Mouse (Mus musculus): ENCODE measurements at regions not wholly inside any gene's neighbourhood (a gene's known extent, or its start where the extent isn't known, plus 50 kb on each side); places are given as distances from the start of the nearest gene placed in this dataset.

GRCm38 (mm10) chr6:31283973-31284372 lies 114.6 kb upstream of the Mkln1 start:
- TF ChIP-seq FOSL1 (IDR thresholded peaks at IDR 0.05; ENCODE audit: insufficient read depth, low read length, poor library complexity, severe bottlenecking) (no peak), CEBPB (IDR thresholded peaks at IDR 0.05; ENCODE audit: low read depth) (no peak), USF1 (IDR thresholded peaks at IDR 0.05; ENCODE audit: low read depth) (no peak), MYOG (IDR thresholded peaks at IDR 0.05; ENCODE audit: control insufficient read depth, extremely low read depth, insufficient read length) (no peak), MAX (IDR thresholded peaks at IDR 0.05) (no peak), MYOD1 (IDR thresholded peaks at IDR 0.05; ENCODE audit: control insufficient read depth, insufficient read length, low read depth) (no peak), CTCF (IDR thresholded peaks at IDR 0.05; ENCODE audit: control insufficient read depth, insufficient read depth, insufficient read length) (no peak)
- Histone ChIP-seq H3K4me3 (ENCODE audit: insufficient read depth, poor library complexity, severe bottlenecking) (no peak overlapping the region), H3K79me3 (ENCODE audit: low read depth) (no peaks in the 10 kb centered on the region), H3K27me3 (ENCODE audit: control insufficient read depth, insufficient read depth, insufficient read length) (no peaks in the 10 kb centered on the region), H3K36me3 (ENCODE audit: control insufficient read depth, insufficient read depth) (no peaks in the 10 kb centered on the region), H3K79me2 (ENCODE audit: control insufficient read depth, insufficient read depth) (no peaks in the 10 kb centered on the region), H3ac (ENCODE audit: control insufficient read depth, insufficient read length, low read depth) (no peak overlapping the region)

- TF ChIP-seq CTCF (IDR thresholded peaks at IDR 0.05; ENCODE audit: control insufficient read depth, insufficient read depth, insufficient read length) (no peak), MAX (IDR thresholded peaks at IDR 0.05) (no peak), CEBPB (IDR thresholded peaks at IDR 0.05; ENCODE audit: low read depth) (no peak), FOSL1 (IDR thresholded peaks at IDR 0.05; ENCODE audit: insufficient read depth, low read length, poor library complexity, severe bottlenecking) (no peak), MYOD1 (IDR thresholded peaks at IDR 0.05; ENCODE audit: control insufficient read depth, insufficient read length, low read depth) (no peak), MYOG (IDR thresholded peaks at IDR 0.05; ENCODE audit: control insufficient read depth, extremely low read depth, insufficient read length) (no peak), USF1 (IDR thresholded peaks at IDR 0.05; ENCODE audit: low read depth) (no peak)
- Histone ChIP-seq H3ac (ENCODE audit: control insufficient read depth, insufficient read length, low read depth) (no peak overlapping the region), H3K79me3 (ENCODE audit: low read depth) (no peaks in the 10 kb centered on the region), H3K79me2 (ENCODE audit: control insufficient read depth, insufficient read depth) (no peaks in the 10 kb centered on the region), H3K4me3 (ENCODE audit: insufficient read depth, poor library complexity, severe bottlenecking) (no peak overlapping the region), H3K36me3 (ENCODE audit: control insufficient read depth, insufficient read depth) (no peaks in the 10 kb centered on the region), H3K27me3 (ENCODE audit: control insufficient read depth, insufficient read depth, insufficient read length) (no peaks in the 10 kb centered on the region)
These were observed 114.1 kb upstream of the Mkln1 start for GRCm38 (mm10) chr6:31284390-31284789.

GRCm38 (mm10) chr6:31285064-31285463 lies 113.5 kb upstream of the Mkln1 start:
- no peaks in the 10 kb centered on the region for H3K79me3 ChIP-seq (ENCODE audit: low read depth)
- H3K79me2 ChIP-seq (ENCODE audit: control insufficient read depth, insufficient read depth): no peaks in the 10 kb centered on the region
- TF ChIP-seq CEBPB (IDR thresholded peaks at IDR 0.05; ENCODE audit: low read depth) (no peak), MAX (IDR thresholded peaks at IDR 0.05) (no peak), CTCF (IDR thresholded peaks at IDR 0.05; ENCODE audit: control insufficient read depth, insufficient read depth, insufficient read length) (no peak), MYOD1 (IDR thresholded peaks at IDR 0.05; ENCODE audit: control insufficient read depth, insufficient read length, low read depth) (no peak), FOSL1 (IDR thresholded peaks at IDR 0.05; ENCODE audit: insufficient read depth, low read length, poor library complexity, severe bottlenecking) (no peak), MYOG (IDR thresholded peaks at IDR 0.05; ENCODE audit: control insufficient read depth, extremely low read depth, insufficient read length) (no peak), USF1 (IDR thresholded peaks at IDR 0.05; ENCODE audit: low read depth) (no peak)
- no peak overlapping the region for H3ac ChIP-seq (ENCODE audit: control insufficient read depth, insufficient read length, low read depth)
- no peak overlapping the region for H3K4me3 ChIP-seq (ENCODE audit: insufficient read depth, poor library complexity, severe bottlenecking)
- H3K27me3 ChIP-seq (ENCODE audit: control insufficient read depth, insufficient read depth, insufficient read length): no peaks in the 10 kb centered on the region
- no peaks in the 10 kb centered on the region for H3K36me3 ChIP-seq (ENCODE audit: control insufficient read depth, insufficient read depth)

DNA sequence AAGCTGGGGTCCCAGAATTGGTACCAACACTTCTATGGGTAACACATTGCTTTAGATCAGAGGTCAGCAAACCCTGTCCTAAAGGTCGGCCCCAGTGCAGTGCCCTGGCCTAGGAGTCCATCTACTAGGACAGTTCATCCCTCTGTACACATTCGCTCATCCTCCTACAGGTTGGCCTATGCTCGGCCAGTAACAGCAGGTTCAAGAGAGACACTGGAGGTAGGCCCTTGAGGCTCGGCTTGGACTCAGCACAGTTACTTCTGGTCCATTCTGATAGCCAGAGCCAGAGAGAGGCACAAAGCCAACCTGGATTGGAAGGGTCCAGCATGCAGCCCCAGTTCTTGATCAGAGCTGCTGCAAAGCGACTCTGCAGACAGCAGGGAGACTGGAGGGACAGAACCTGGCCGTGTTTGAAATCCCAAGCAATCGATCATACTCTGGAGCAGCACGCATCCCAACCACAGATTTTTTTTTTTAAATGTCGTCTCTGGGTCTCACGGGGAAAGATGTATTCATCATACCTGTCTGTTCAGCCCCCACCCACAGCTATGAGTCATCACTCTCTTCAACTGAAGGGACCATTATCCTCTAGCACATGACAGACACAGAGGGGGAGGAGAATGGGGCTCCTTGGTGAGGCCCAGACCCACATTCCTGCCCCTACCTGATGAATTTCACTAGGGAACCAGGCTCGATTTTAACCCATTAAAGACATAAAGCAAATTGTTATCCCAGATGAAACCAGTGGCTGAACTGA lies 112.4 kb upstream of the Mkln1 start:
- H3K79me3 ChIP-seq (ENCODE audit: low read depth): no peaks in the 10 kb centered on the region
- H3ac ChIP-seq (ENCODE audit: control insufficient read depth, insufficient read length, low read depth): no peak overlapping the region
- no peaks in the 10 kb centered on the region for H3K79me2 ChIP-seq (ENCODE audit: control insufficient read depth, insufficient read depth)
- no peaks in the 10 kb centered on the region for H3K27me3 ChIP-seq (ENCODE audit: control insufficient read depth, insufficient read depth, insufficient read length)
- no peak overlapping the region for H3K4me3 ChIP-seq (ENCODE audit: insufficient read depth, poor library complexity, severe bottlenecking)
- no peaks in the 10 kb centered on the region for H3K36me3 ChIP-seq (ENCODE audit: control insufficient read depth, insufficient read depth)
- TF ChIP-seq FOSL1 (IDR thresholded peaks at IDR 0.05; ENCODE audit: insufficient read depth, low read length, poor library complexity, severe bottlenecking): no peak

DNA sequence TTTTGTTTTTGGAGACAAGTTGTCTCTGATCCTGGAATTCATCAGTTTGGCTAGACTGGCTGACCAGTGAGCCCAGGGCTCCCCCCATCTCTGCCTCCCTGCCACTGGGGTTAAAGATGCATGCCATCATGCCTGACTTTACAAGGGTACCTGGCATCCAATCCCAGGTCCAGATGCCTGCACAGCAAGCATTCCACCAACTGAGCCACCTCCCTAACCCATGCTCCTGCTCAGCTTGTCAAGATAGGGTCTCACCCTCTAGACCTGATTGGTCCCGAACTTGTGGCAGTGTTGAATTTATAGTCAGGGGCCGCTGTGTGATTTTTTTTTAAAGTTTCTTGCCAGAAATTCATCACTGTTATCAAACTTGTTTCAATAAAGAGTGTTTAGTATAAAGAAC lies 111.4 kb upstream of the Mkln1 start:
- Histone ChIP-seq H3K36me3 (ENCODE audit: control insufficient read depth, insufficient read depth) (no peaks in the 10 kb centered on the region), H3ac (ENCODE audit: control insufficient read depth, insufficient read length, low read depth) (no peak overlapping the region), H3K79me3 (ENCODE audit: low read depth) (no peaks in the 10 kb centered on the region), H3K4me3 (ENCODE audit: insufficient read depth, poor library complexity, severe bottlenecking) (no peak overlapping the region), H3K79me2 (ENCODE audit: control insufficient read depth, insufficient read depth) (no peaks in the 10 kb centered on the region), H3K27me3 (ENCODE audit: control insufficient read depth, insufficient read depth, insufficient read length) (no peaks in the 10 kb centered on the region)
- no peak for TF ChIP-seq MYOG (IDR thresholded peaks at IDR 0.05; ENCODE audit: control insufficient read depth, extremely low read depth, insufficient read length)
- TF ChIP-seq CTCF (IDR thresholded peaks at IDR 0.05; ENCODE audit: control insufficient read depth, insufficient read depth, insufficient read length): no peak
- no peak for TF ChIP-seq MYOD1 (IDR thresholded peaks at IDR 0.05; ENCODE audit: control insufficient read depth, insufficient read length, low read depth)
- TF ChIP-seq FOSL1 (IDR thresholded peaks at IDR 0.05; ENCODE audit: insufficient read depth, low read length, poor library complexity, severe bottlenecking): no peak
- TF ChIP-seq CEBPB (IDR thresholded peaks at IDR 0.05; ENCODE audit: low read depth): no peak
- TF ChIP-seq MAX (IDR thresholded peaks at IDR 0.05): no peak
- no peak for TF ChIP-seq USF1 (IDR thresholded peaks at IDR 0.05; ENCODE audit: low read depth)

GRCm38 (mm10) chr6:31287686-31288085 lies 110.8 kb upstream of the Mkln1 start:
- Histone ChIP-seq H3K79me3 (ENCODE audit: low read depth) (no peaks in the 10 kb centered on the region), H3K79me2 (ENCODE audit: control insufficient read depth, insufficient read depth) (no peaks in the 10 kb centered on the region), H3K36me3 (ENCODE audit: control insufficient read depth, insufficient read depth) (no peaks in the 10 kb centered on the region), H3ac (ENCODE audit: control insufficient read depth, insufficient read length, low read depth) (no peak overlapping the region), H3K27me3 (ENCODE audit: control insufficient read depth, insufficient read depth, insufficient read length) (no peaks in the 10 kb centered on the region), H3K4me3 (ENCODE audit: insufficient read depth, poor library complexity, severe bottlenecking) (no peak overlapping the region)
- TF ChIP-seq USF1 (IDR thresholded peaks at IDR 0.05; ENCODE audit: low read depth) (no peak), MYOG (IDR thresholded peaks at IDR 0.05; ENCODE audit: control insufficient read depth, extremely low read depth, insufficient read length) (no peak), MAX (IDR thresholded peaks at IDR 0.05) (no peak), FOSL1 (IDR thresholded peaks at IDR 0.05; ENCODE audit: insufficient read depth, low read length, poor library complexity, severe bottlenecking) (no peak), CEBPB (IDR thresholded peaks at IDR 0.05; ENCODE audit: low read depth) (no peak), MYOD1 (IDR thresholded peaks at IDR 0.05; ENCODE audit: control insufficient read depth, insufficient read length, low read depth) (no peak), CTCF (IDR thresholded peaks at IDR 0.05; ENCODE audit: control insufficient read depth, insufficient read depth, insufficient read length) (no peak)

Data from C2C12 (cell line).